Mouse (Mus musculus): ENCODE data around the gene Rps16.

Gene Rps16

DNA sequence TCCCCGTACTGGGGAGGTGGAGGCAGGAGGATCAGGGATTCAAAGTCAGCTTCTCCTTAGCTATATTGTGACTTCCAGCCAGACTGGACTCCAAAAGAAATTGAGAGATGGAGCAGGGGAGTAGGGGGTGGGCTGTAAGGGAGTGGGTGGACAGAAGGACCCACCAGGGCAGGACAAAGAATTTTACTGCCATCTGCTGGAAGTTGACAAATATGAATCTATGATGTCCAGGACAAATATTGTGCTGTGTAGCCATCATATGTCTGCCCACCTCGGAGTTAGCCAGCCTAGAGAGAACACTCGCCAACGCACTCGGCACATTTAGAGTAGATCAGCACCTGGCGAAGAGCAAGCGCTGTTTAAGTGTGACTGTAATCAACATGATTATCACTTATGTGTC lies 1.9 kb upstream of the Rps16 start:
- no peak for DNase-seq (ENCODE audit: low spot score)

DNA sequence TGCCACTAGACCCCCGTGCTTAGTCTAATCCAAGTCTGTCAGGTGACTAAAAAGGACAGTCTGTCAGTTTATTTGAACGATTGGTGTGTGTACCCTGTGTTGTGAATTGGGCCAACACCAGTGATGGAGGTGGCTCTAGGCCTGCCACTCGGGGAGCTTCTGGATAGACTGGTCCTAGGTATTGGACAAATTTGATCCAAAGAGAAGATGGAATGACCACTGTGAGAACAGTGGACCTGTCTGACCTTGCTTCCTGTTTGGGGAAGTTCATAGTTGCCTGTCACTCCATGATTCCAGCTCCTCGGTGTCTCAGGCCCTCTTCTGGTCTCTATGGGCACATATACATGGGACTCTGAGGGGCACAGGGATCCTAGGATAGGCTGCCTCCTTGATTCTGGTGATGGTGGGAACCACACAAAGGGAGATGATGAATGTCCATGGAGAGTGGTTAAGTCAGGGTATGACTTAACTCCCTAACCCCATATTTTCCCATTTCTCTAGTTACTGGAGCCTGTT lies 1.3 kb downstream of the Rps16 start:
- no peak for DNase-seq (ENCODE audit: low spot score)

DNA sequence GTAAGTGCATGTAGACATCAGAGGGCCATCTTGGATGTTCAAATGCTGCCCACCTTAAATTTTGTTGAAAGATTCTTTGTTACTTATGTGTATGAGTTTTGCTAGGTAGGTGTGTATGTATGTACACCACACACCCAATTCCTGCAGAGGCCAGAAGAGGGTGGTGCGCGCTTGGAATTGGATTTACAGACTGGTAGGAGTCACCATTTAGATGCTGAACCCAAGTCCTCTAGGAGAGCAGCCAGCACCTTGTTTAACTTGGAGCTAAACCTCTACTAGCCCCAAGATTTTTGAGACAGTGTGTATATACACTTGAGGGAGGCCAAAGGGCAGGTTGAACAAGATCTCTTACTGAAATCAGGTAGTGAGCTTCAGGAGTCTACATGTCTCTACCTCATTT lies 2.8 kb downstream of the Rps16 start:
- DNase-seq (ENCODE audit: low spot score) = no peak

DNA sequence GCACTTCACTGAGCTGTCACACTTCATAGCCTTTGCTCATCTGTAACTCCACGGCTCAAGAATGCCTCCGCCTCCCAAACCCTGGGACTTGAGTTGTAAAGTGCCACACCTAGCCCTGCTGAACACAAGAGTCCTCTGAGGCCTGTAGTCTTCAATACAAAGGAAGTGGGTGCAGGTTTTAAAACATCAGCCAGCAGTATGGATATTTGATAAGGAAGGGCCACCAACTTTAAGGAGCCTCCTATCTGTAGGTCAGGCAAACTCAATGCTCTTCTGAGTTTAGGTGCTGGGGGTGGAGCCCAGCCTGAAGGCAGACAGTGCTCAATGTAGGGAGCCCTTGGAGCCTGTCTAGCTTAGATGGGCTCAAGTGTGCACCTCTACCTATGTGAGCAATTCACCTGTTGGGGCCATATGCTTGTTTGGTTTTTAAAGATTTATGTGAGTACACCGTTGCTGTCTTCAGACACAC lies 3.7 kb downstream of the Rps16 start:
- no peak for DNase-seq (ENCODE audit: low spot score)

DNA sequence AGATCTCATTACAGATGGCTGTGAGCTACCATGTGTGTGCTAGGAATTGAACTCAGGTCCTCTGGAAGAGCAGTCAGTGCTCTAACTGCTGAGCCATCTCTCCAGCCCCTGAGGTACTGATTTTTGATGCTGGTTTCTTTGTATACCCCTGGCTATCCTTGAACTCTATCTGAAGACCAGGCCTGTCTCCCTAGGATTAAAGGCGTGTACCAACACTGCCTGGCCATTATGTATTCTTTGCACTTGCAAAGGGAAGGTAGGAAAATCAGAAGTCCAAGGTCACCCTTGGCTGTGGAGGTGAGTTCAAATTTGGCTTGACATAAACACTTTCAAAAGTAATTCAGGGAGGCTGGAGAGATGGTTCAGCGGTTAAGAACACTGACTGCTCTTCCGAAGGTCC lies 4.1 kb downstream of the Rps16 start:
- no peak for DNase-seq (ENCODE audit: low spot score)

DNA sequence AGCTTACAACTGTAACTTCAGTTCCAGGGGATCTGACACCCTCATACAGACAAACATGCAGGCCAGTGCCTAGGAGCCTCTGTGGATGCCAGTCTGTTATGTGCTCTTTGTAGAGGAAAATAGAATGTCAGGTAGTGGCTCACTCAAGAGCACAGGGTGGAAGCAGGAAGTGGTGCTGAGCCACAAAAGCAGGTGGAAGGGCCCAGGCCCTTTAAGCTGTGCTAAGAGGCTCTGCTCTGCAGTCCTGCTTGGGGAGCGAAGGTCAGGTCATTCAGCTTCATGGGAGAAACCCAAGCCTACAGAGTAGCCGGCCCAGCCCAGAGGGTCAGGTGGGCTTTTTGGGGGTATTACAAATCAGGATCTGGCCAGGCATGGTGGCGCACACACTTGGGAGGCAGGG lies 4.8 kb downstream of the Rps16 start:
- DNase-seq (ENCODE audit: low spot score) = no peak

DNA sequence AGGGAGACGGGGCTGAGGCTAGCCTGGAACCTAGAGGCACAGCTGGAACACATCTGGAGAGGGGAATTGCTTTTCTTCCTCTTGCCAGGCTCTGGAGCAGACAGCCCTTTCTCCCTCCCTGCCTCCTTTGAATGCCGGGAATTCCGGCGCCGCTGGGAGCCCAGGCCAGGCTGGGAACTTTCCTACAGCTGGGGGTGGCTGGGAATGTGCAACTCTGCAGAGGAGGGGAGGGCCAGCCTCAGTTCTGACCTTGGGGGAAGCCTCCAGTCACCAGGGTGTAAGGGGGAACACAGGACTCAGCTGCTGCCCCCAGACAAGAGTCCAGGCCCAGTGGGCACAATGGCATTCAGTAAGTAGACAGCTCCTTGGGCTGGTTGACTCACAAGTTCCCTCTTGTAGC lies 6.5 kb downstream of the Rps16 start:
- DNase-seq (ENCODE audit: low spot score) = peak; percentile 61

DNA sequence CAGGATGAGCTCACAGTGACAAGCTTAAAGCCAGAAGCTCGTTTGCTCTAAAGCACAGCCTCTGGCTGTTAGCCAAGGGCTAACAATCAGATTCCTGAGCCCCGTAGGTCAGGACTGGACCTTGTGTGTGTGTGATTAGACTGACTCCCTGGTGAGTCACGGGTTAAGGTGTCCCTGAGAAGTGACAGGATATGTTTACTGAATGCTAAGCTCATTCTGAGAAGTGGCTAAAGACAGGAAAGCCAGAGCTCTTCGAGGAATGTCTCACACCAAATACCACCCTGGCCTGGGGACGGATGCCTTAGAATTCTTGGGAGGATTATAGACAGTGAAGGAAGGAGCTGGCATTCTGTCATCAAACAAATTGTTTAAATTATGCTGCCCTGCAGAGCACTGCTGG lies 7.5 kb downstream of the Rps16 start:
- no peak for DNase-seq (ENCODE audit: low spot score)

DNA sequence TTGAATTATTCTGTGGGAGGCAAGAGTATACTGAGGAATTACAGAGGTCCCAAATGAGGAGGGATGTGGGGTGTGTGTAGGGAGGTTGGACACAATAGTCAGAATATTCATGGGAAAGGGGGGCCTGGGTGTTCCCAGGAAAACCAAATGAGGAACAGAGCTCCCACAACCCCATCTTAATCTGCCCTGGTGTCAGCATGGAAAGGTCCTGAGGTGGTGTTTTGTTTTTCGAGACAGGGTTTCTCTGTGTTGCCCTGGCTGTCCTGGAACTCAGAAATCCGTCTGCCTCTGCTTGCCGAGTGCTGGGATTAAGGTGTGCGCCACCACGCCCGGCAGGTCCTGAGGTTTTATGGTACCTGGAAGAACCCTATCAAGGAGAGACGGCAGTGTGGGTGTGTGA lies 8.0 kb downstream of the Rps16 start:
- DNase-seq (ENCODE audit: low spot score) = no peak

DNA sequence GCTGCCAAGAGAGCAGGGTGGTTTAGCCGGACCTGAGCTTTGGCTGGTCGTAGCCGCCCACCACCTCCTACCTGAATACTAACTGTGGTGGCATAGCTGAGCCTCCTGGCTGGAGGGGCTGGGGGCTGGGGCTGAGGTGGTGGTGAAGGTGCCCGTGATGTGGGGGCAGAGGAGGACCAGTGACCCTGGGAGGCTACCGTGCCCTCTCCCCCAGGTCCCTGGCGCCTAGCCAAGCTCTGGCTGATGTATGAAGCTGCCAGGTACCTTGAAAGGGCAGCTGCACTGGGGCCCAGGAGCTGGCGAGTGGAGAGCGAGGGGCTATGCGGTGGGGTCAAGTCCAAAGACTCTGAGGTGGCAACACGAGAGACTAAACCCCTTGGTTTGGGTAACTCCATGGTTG lies 9.4 kb downstream of the Rps16 start:
- DNase-seq (ENCODE audit: low spot score) = no peak

DNA sequence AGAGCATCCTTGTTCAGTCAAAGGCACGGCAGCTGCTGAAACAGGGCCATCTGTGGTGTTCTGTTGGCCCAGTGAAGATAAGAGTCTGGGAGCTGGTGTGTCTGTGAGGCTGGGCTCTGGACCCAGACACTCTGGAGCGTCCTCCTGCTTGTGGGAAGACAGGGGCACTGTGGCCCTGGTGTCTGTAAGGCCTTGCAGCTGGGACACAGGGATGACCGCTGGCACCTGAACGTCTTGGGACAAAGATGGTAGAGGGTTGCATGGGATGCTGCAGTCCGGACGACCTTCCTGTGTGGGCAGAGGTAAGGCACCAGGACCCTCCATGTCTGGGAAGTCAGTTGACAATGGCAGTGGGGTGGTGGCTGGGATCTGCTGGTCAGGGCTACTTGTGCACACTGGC lies 9.8 kb downstream of the Rps16 start:
- DNase-seq (ENCODE audit: low spot score) = no peak

DNA sequence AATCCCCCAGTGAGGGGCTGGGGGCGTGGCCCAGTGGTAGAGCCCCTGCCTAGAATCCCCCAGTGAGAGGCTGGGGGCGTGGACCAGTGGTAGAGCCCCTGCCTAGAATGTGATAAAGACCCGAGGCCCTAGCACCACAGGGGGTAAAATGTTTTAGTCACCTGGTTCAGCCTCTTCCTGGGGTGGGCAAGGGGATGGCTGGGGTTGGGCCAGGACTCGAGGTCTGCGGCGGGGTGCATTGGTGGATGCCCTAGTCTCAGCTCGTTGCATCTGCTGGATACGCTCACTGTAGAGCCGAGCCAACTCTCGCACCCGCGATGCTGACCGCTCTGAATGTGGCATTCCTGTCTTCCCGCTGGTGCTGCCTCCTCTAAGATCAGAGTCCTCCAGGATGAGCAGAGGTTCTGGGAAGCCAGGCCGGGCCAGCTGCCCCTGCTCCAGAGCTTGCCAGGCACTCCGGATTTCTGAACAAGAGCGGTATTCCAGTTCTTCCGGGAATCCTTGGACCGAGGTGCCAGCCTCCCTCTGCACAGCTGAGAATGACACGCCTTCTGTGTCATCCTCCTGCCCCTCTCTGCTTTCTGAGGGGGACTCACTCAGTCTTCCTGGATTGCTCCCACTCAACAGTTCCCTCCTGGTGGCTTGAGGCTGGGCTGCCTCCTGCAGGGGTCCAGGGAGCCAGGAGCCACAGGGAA lies 11.3 kb downstream of the Rps16 start:
- DNase-seq (ENCODE audit: low spot score) = no peak

DNA sequence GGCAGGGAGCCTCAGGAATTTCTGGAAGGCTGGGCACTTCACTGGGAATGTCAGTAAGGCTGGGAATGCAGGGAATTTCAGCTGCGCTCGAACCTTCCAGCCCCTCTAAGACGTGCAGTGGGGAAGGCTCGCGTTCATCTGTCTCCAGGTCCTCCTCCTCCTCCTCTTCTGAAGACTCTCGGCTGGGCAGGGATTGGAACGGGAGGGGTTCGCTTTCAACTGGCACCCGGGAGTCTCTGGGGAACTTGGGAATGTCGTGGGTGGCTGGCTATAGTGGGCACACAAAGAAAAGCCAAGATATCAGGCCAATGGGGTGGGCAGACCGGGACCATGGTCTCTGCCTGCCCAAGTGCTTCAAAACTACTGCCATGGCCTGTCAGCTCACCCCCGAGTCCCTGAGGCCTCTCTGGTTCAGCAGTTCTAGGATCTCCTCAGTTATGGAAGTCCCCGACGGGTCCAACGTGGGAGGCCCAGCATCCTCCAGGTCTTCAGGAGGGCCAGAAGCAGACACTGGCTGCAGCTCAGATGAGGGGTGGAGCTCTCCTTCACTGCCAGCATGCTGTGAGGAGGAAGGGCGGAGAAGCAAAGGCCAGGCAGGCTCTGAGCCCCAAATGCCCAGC lies 12.1 kb downstream of the Rps16 start:
- no peak for DNase-seq (ENCODE audit: low spot score)

DNA sequence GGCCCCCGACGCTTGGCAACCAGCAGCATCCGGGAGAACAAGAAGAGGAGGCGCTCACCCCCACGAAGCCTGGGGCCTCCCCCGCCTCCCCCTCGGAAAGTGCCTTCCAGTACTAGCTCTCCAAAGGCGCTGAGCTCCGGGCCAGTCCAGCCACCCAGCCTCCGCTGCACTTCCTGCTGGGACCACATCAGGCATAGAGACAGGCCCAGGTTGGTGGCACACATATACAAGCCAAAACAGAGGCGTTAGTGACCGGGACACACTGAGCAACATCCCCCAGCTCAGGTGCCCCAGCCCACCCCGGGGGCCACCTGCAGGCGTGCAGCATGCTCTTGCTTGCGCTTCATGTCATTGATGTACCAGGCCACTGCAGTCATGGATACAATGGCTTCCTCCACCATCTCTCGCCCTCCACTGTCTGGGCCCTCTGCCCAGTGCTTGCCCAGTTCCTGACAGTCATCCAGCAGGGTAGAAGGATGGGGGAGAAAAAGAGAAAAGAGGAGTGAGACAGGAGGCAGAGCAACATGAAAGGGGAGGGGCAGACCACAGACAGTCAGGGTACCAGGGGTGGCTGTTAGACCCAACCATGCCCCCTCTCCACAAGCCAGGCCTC lies 17.3 kb downstream of the Rps16 start:
- DNase-seq (ENCODE audit: low spot score) = no peak

DNA sequence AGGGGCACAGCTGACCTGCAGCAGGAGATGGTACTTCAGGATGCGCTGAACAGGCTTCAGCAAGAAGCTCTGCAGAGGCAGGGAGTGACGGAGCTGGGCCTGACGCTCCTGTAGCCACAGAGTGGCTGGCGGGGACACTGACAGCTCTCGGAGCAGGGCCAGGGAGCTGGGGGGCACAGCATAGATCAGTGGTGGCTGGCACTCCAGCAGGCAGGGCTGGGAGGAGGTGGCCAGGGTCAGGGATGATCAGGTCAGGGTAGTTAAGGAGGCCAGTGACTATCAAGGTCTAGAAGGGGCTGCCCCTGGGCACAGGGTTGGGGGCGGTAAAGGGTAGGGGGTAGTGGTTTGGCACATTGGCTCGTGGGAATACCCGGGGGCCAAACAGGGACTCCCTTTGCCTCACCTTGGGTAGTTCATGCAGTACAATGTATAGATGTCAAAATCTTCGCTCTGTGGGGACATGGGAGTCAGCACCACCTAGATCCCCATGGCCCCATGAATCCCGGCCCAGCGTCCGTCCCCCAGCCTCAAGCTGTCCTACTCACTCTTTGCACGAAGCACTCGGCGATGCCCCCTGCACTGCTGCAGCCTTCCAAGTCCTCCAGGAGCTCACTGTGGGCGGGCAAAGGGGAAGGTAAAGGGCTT lies 17.9 kb downstream of the Rps16 start:
- no peak for DNase-seq (ENCODE audit: low spot score)

DNA sequence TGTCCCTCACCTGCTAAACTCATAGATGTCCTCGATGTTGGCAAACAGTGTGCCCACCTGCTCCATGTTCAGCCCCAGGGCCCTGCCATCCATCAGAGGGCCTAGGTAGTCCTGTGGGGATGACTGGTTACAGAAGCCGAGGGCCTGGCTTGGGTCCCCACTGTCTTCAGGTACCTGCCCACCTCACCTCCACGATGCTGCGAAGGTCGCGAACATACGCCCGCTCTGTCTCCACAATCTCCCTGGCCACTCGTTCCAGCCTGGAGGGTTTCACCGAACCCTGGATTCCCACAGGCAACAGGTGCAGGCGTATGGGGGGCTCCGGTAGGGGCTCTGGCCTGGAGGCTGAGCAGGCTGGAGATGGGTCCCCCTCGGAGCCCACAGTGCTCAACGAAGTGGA lies 19.6 kb downstream of the Rps16 start:
- DNase-seq (ENCODE audit: low spot score) = no peak

DNA sequence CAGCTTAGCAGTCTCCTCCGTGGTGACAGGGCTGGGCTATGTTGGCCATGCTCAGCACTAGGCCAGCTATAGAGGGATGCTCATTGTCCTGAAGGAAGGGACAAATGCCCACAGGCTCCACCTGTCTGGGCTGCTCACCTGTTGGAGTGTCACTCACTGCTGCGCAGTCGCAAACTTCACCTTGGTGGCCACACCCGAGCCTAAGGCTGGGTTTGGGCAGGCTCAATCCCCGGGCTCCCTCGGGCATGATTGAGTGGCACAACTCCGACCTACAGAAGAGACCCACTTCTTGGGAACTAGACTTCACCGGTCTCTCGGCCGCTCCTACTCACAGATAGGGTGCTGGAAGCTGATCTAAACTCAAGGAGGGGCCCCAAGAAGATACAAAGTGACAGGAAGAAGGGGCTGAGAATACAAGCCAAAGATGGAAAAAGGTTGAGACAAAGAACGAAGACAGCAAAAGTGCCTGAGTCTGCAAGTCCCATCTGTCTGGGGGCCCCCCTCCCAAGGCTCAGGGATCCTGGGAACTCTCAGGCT lies 20.6 kb downstream of the Rps16 start:
- DNase-seq (ENCODE audit: low spot score) = peak; percentile 34

DNA sequence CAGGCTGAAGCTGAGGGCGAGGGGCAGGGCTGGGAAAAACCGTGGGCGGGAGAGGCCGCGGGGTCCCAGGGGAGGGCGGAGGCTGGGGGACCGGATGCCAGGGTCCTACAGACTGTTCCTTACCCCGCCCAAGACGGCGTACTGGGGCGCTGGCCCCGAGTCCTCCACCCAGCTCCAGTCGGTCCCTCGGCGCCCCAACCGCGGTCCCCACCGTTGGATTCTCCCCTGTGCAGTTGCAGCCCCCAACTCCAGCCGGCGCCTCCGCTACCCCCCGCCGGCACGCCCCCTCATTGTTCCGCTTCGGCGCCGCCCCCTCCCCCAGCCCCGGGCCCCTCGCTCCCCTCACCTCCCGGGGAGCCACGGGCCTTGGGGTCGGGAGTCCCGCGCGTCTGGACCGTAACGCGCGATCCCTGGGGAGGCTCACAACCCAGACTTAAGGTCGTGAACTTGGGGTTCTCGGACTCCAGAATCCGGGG lies 21.1 kb downstream of the Rps16 start:
- DNase-seq (ENCODE audit: low spot score) = peak; percentile 68

DNA sequence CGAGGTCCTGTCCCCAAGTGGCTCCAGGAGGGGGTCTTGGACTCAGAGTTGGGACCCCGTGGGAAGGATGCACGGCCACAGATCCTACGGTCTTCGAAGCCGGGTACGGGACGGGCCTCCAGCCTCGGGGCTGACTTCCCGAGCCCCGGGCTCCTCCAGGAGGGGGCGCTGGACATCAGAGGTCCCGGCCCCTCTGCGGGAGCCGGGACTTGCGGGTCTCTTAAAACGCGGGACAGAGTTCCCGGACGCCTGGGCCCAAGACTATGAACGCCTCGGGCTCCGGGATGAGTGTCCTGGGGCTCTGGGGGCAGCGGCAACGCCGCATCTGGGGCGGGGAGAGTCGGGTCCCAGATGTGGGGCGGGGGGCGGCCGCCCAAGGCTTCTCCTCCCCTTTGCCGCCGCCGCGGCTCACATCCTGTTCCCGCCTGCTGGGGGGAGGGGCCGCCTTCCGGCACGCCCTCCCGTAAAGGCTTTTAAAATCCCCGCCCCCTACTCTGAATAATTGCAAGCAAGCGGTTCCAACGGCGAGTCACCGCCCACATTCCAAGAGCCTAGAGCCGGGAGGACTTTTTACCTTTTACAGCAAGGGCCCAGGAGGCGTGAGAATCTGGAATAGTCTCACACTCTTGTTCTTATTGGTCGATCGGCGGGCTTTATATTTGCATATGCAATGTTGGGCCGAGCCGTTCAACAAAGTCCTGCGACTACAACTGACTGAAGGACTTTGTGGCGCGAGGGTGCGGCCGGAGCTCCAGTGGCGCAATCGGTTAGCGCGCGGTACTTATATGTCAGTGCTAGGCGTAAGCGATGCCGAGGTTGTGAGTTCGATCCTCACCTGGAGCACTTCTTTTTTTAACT lies 22.0 kb downstream of the Rps16 start, which contains the start of gene Plekhg2:
Plekhg2 (minus strand) TSS at position 349 of the 858 bp plus-strand sequence.
- DNase-seq (ENCODE audit: low spot score) = peak; percentile 96

DNA sequence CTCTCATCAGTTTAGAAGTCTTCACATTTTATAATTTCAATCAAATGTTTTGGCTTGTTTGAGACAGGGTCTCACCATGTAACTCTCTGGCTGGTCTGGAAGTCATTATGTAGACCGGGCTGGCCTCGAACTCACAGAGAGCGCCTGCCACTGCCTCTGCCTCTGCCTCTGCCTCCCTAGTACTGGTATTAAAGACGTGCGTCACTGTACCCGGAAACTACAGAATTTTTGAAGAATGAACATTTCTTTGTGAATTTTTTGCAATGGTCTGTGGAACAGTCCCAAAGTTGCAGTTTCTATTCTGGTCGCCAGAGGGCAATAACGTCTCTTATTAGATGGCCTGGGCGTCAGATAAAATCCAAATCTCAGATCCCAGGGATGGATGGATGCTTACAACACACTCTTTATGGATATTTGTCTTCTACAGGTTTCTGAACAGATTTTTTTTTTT lies 22.7 kb downstream of the Rps16 start:
- DNase-seq (ENCODE audit: low spot score) = no peak

DNA sequence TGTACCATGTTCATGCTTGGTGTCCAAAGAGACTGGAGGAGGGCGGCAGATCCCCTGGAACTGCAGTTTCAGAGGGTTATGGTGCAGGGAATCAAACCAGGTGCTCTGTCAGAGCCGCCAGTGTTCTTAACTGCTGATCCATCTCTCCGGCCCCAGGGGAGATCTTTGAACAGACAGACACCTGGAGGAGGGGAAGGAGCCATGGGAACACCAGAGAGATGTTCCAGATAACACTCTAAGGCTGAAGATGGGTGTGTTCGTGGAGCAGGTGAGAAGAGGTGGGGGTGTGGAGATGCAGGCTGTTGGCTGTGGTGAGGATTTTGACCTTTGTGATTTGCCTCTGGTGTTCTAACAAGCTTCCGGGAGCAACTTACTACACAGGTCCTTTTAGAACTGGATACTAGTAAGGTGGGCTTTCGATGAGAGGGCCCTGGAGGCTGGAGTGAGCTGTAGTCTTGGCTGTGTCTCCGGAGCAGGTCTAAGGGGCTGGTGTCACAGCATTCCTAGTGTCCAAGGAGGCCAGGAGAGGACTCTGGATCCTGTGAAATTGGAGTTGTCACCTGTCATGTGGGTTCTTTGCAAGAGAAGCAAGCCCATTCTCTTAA lies 23.5 kb downstream of the Rps16 start:
- DNase-seq (ENCODE audit: low spot score) = no peak
